Mouse (Mus musculus) forebrain, embryonic 11.5 days (tissue): ENCODE data around the gene Il23r. TPM values are rescaled to one million over a fixed set of nuclear protein-coding genes. Genes with fewer than 3 reads are reported as not detected.

Experiments used
- ATAC-seq: fragments of 200-750 bp; cut with Nextera tagmentation; replicated peaks from 2 replicates; pipeline ENCODE4 v1.8.0; 2017; ENCODE audit warnings: moderate TSS enrichment; ENCODE audit not compliant: low FRiP score
- DNase-seq: peaks from one replicate; pipeline ENCODE4 v3.0.0-alpha.2; 2017; ENCODE audit warnings: low spot score
- H3K27ac ChIP-seq: fragments of 300-500 bp; sonication (generic); 2 replicates; pipeline ENCODE4 v1.5.1; 2014; ENCODE audit warnings: low read depth, low read length
- H3K27me3 ChIP-seq: fragments of 300-500 bp; sonication (generic); 2 replicates; pipeline ENCODE4 v1.6.1; 2014; ENCODE audit warnings: mild to moderate bottlenecking, low read length, mixed read lengths; ENCODE audit not compliant: control insufficient read depth, insufficient read depth
- H3K36me3 ChIP-seq: fragments of 300-500 bp; sonication (generic); 2 replicates; pipeline ENCODE4 v1.6.1; 2014; ENCODE audit warnings: mild to moderate bottlenecking, low read length, moderate library complexity, mixed read lengths; ENCODE audit not compliant: control insufficient read depth, insufficient read depth
- H3K4me1 ChIP-seq: fragments of 300-500 bp; sonication (generic); replicated peaks from 2 replicates; pipeline ENCODE4 v1.6.1; 2014; ENCODE audit warnings: low read length, mixed read lengths; ENCODE audit not compliant: control insufficient read depth, insufficient read depth
- H3K4me2 ChIP-seq: fragments of 300-500 bp; sonication (generic); 2 replicates; pipeline ENCODE4 v1.6.1; 2014; ENCODE audit warnings: low read depth, mild to moderate bottlenecking, low read length, moderate library complexity, mixed read lengths; ENCODE audit not compliant: severe bottlenecking
- H3K4me3 ChIP-seq: fragments of 300-500 bp; sonication (generic); 2 replicates; pipeline ENCODE4 v1.5.1; 2014; ENCODE audit warnings: low read depth, low read length
- H3K9ac ChIP-seq: fragments of 300-500 bp; sonication (generic); 2 replicates; pipeline ENCODE4 v1.6.1; 2014; ENCODE audit warnings: low read length
- H3K9me3 ChIP-seq: fragments of 300-500 bp; sonication (generic); 2 replicates; pipeline ENCODE4 v1.6.1; 2016; ENCODE audit warnings: low read length, mixed read lengths; ENCODE audit not compliant: control insufficient read depth
- WGBS: fragments of 180-500 bp; shearing (Covaris S2); extraction: QIAGEN DNeasy Blood & Tissue Kit; methylation state at CpG from one replicate; pipeline ENCODE4 v1.1.7; 2014; 5-methylcytosine and 5-hydroxymethylcytosine counted together
- polyA plus RNA-seq: library from polyadenylated mRNA; unstranded; fragments of >200 nt; fragmentation: Nextera tagmentation; extraction: Ambion mirVana; gene quantifications from 2 replicates; pipeline ENCODE4 v1.2.1, GENCODE M21; 2014

Il23r gene
- not detected in 2 replicates for polyA plus RNA-seq

DNA sequence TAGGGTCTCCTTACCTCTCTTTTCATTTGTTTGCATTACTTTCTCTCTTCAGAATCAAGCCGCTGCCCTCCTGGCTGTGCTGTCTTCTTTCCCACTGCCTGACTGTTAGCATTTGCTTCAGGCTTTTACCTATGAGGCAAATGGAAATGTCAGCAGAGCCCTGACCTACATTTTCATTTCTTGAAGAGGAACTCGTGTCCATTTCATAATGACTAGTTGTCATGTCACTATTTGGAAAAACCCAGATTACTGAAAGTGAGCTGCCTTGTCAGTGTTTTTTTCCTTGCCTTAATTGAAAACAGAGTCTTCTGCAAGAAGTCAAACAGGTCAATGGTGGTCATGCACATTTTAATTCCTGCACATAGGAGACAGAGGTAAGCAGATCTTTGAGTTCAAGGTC is at the start of gene Il23r:
Gene Il23r, minus strand, starts transcription at position 101 of the 400 bp plus-strand sequence.
- DNase-seq (no peak), ATAC-seq (no peak)
- Histone ChIP-seq H3K27ac (no peak within 1 kb of the TSS), H3K4me1 (no peaks in the 10 kb centered on the region), H3K4me2 (no peak within 1 kb of the TSS), H3K9ac (no peak within 1 kb of the TSS), H3K27me3 (no peaks in the 10 kb centered on the region), H3K4me3 (no peak within 1 kb of the TSS), H3K36me3 (no peaks in the 10 kb centered on the region), H3K9me3 (no peaks in the 10 kb centered on the region)
- 80% methylated on average over 2 of the region's 2 CpGs for WGBS

DNA sequence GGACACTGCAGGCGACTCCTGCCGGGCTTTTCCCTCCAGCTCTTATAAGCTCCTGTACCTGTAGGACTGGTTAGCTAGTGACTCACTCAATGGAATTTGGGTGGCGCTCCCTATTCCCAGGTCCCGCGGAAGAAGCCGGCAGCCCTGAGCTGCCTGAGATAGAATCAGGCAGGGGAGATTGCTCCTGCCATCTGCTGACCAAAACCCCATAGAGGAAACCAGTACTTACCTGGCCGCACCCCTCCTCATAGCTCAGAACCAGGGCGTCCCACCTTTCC is 44.1 kb upstream of the Il23r start, which contains the start of gene Tacstd2:
Gene Tacstd2, minus strand, starts transcription at position 20 of the 278 bp plus-strand sequence.
- peaks cover 2% of the 10 kb centered on the region; the same call in 1 of the 2 replicates for H3K4me1 ChIP-seq
- ATAC-seq: 0 out of 2 replicates have a peak, but pooled peaks have one; percentile 12
- H3K4me2 ChIP-seq: peak within 1 kb of the TSS; percentile 65
- H3K27ac ChIP-seq: no peak within 1 kb of the TSS
- DNase-seq: no peak
- 2% methylated on average over 8 of the region's 8 CpGs for WGBS
- peaks cover 49% of the 10 kb centered on the region for H3K27me3 ChIP-seq
- no peak within 1 kb of the TSS for H3K9ac ChIP-seq
- H3K9me3 ChIP-seq: no peaks in the 10 kb centered on the region
- peak within 1 kb of the TSS; percentile 34 for H3K4me3 ChIP-seq
- no peaks in the 10 kb centered on the region for H3K36me3 ChIP-seq

DNA sequence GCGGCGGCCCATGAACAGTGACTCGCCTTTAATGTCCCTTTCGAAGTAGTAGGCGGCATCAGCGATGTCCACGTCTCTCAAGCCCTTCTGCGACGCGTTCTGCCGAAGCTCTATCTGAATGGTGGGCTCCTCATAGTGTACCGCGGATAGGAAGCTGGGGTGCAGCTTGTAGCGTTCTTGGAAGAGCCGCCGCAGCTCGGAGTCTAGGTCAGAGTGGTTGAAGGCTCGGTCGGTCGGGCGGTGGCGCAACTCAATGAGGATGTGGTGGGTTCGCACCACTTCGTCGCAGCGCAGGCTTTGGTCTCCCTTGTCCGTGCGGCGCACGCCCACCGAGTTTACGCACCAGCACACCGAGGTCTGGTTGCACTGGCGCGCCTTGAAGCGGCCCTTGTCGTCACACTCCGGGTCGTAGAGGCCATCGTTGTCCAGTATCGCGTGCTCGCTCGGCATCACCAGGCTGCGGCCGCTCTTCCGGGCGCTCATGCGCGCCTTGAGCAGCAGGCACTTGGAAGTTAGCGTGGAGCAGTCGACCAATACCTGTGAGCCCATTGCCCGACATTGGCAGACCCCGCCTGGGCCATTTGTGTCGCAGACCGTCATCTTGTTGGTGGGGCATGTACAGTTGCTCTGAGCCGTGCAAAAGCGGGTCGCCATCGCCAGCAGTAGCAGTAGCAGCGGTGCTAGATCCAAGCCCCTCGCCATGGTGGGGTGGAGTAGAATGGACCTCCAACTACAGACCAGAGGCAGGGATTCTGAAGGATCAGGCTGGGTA is 43.5 kb upstream of the Il23r start:
- under 1% methylated on average over 62 of the region's 62 CpGs for WGBS
- peak; percentile 73 for DNase-seq
- peak overlapping the region; percentile 34 for H3K4me3 ChIP-seq
- no peak overlapping the region for H3K27ac ChIP-seq
- H3K4me2 ChIP-seq: peak overlapping the region; percentile 65
- H3K9me3 ChIP-seq: no peaks in the 10 kb centered on the region
- peaks cover 2% of the 10 kb centered on the region; the same call in 1 of the 2 replicates for H3K4me1 ChIP-seq
- no peaks in the 10 kb centered on the region for H3K36me3 ChIP-seq
- no peak overlapping the region for H3K9ac ChIP-seq
- peak; percentile 69 for ATAC-seq
- H3K27me3 ChIP-seq: peaks cover 49% of the 10 kb centered on the region

DNA sequence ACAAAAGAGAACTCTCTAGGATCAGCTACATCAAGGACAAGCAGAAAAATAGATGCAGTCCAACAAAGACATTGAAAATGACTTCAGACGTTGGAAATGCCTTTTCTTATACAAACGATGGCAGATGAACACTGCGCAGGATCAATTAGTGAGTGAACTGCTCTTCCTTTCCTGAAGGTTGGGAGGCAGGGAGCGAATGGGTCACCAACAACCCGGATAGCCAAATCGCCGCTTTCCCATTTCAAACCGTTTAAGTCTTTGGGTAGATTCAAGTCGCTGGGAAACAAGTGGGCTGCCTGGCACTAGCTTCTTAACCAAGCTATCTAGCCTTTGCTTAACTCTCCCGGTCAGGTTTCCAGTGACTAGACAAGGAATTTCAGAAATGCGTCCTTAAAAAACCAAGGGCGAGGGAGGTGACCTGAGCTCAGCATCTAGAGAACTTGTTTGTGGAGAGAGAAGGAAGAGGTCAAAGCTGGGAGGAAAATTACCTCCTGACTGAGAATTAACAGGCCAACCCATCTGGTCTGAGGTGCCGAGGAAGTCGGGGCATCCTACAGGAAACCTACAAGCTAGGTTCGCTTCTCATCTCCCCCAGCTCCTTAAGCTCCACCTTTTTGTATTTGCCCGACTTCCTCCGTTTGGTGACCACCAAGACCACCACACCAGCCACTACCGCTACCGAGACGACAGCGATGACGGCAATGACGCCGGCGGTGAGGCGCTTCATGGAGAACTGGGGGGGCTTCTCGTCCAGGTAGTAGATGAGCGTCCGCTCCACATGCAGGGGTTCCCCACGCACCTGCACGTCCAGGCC is 42.7 kb upstream of the Il23r start:
- Histone ChIP-seq H3K4me3 (peak overlapping the region; percentile 34), H3K4me1 (peaks cover 2% of the 10 kb centered on the region; the same call in 1 of the 2 replicates), H3K27me3 (peaks cover 49% of the 10 kb centered on the region), H3K27ac (no peak overlapping the region), H3K4me2 (peak overlapping the region; percentile 65), H3K9ac (no peak overlapping the region), H3K9me3 (no peaks in the 10 kb centered on the region), H3K36me3 (no peaks in the 10 kb centered on the region)
- DNase-seq (no peak), ATAC-seq (peak; percentile 3; the same call in 1 of the 2 replicates)
- 7% methylated on average over 31 of the region's 31 CpGs for WGBS

DNA sequence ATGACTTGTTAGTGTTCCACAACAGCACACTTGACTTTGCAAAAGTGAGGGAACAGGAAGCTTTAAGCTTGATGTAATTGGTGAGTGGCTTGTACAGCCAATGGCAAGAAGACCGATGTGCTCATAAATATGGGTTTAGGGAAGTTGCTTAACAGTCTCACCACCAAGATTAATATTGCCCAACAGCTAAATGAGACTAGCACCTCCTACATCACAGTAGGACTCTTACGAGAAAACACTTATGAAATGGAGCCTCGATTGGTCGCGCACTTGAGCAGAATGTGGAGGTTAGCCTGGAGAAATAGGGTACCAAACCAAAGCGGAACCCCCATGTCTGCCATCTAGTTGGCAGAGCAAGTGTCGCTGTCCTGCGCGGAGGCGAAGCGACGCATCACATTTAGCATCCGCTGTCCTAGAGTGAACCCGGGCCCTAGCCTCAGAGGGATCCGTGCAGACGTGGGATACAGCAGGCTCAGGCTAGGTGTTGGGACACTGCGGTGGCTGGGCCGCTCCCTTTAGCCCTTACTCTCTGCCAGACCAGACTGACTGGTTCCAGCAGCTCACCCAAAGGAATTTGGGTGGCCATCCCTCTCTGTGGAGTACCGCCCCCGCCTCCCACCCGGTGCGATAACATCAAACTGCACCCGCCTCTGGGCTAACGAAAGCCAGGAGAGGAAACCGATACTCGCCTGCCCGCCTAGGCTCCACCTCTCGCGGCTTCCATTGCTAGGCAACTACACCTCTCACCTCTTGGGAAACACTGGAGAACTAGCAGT is 41.2 kb upstream of the Il23r start:
- Histone ChIP-seq H3K9ac (no peak overlapping the region), H3K36me3 (no peaks in the 10 kb centered on the region), H3K27me3 (peaks cover 49% of the 10 kb centered on the region), H3K4me3 (peak overlapping the region; percentile 8), H3K4me1 (peaks cover 2% of the 10 kb centered on the region; the same call in 1 of the 2 replicates), H3K27ac (no peak overlapping the region), H3K4me2 (peak overlapping the region; percentile 35), H3K9me3 (no peaks in the 10 kb centered on the region)
- peak; percentile 66 for DNase-seq
- peak; percentile 61 for ATAC-seq
- 7% methylated on average over 29 of the region's 29 CpGs for WGBS

DNA sequence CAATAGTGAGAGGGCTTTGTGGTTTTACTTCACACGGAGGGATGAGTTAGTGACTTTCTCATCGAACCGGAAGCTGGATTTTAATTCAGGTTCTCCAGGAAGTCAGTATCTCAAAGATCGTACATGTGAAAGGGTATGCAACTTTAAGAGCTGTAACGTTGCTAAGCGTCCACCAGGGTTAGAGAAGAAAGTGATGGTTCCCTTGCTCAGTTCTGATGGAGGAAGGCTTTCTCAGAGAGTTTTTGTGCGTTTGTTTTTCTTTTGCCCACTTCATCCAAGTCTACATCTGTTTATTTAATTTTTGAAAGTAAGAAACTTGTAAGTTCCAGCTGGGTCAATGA is 40.1 kb upstream of the Il23r start:
- Histone ChIP-seq H3K27ac (no peak overlapping the region), H3K4me3 (no peak overlapping the region), H3K4me2 (no peak overlapping the region), H3K9ac (no peak overlapping the region), H3K9me3 (no peaks in the 10 kb centered on the region), H3K4me1 (peaks cover 2% of the 10 kb centered on the region; the same call in 1 of the 2 replicates), H3K27me3 (peaks cover 45% of the 10 kb centered on the region), H3K36me3 (no peaks in the 10 kb centered on the region)
- WGBS: 56% methylated on average over 7 of the region's 7 CpGs
- no peak for ATAC-seq
- DNase-seq: no peak

DNA sequence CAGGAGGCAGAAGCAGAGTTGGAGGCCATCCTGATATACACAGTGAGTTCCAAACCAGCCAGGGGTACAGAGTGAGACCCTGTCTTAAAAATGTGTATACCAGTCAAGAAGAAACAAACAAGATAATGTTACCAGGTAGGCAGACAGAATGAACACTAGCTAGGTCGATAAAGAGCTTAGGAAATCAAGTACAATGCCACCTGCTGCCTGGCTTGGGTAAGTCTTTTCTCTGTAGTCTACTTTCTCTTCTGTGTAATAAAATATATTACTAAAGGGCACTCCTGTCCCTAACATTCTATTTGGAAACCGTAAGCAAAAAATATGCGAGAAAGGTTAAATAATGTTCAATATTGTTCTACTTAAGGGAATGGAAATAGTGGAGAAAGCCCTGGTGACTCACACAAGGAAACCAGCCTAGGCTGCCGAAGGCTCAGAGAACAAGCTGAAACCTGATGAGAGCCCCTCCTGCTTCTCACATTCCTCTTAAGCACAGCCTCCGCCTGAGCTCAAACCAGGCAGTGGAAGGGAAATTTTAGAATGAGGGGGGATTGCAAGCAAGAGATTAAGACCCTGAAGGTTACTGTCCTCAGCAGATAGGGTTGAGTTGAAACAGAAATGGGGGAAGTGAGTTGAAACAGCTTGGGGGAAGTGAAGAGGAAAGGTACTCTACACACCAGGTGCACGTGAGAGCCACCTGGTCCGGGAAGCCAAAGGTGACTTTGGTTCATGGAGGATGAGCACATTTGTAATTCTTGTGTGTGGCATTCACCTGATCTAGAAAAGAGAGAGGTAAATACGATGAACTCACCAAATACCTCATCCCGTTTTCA is 39.6 kb upstream of the Il23r start:
- WGBS: 60% methylated on average over 9 of the region's 9 CpGs
- peaks cover 43% of the 10 kb centered on the region for H3K27me3 ChIP-seq
- no peaks in the 10 kb centered on the region for H3K9me3 ChIP-seq
- H3K4me2 ChIP-seq: no peak overlapping the region
- H3K4me1 ChIP-seq: peaks cover 2% of the 10 kb centered on the region; the same call in 1 of the 2 replicates
- no peak overlapping the region for H3K27ac ChIP-seq
- no peak overlapping the region for H3K4me3 ChIP-seq
- DNase-seq: no peak
- H3K9ac ChIP-seq: no peak overlapping the region
- H3K36me3 ChIP-seq: no peaks in the 10 kb centered on the region
- ATAC-seq: no peak
